Mouse (Mus musculus) liver, embryonic 14.5 days (tissue): ENCODE results near the gene Ube3b.

ENCODE experiments used
- CTCF ChIP-seq: IDR thresholded peaks from 2 replicates; pipeline ENCODE4 v1.5.1; 2016; ENCODE audit warnings: antibody characterized with exemption, low read depth, control low read depth
- EP300 ChIP-seq: IDR thresholded peaks from 2 replicates; pipeline ENCODE4 v1.6.1; 2016; ENCODE audit warnings: antibody characterized with exemption, low read depth

- TF ChIP-seq CTCF = no peak
- no peak for TF ChIP-seq EP300
Measured at GRCm38 (mm10) chr5:114369921-114370320, 10.5 kb upstream of the Ube3b start.
